Mouse (Mus musculus) limb, embryonic 12.5 days (tissue): ENCODE results near the gene Plau. TPM values are rescaled to one million over a fixed set of nuclear protein-coding genes. Genes with fewer than 3 reads are reported as not detected.

ENCODE experiments used
- ATAC-seq: fragments of 200-750 bp; cut with Nextera tagmentation; 2 replicates; pipeline ENCODE4 v1.8.0; 2017; ENCODE audit warnings: low read depth, moderate TSS enrichment; ENCODE audit not compliant: insufficient number of reproducible peaks, insufficient read depth, low FRiP score, low TSS enrichment
- H3K27ac ChIP-seq: fragments of 300-500 bp; sonication (generic); 2 replicates; pipeline ENCODE4 v1.5.1; 2016; ENCODE audit warnings: mild to moderate bottlenecking, moderate library complexity
- H3K27me3 ChIP-seq: fragments of 300-500 bp; sonication (generic); 2 replicates; pipeline ENCODE4 v1.6.1; 2016; ENCODE audit warnings: mild to moderate bottlenecking, moderate library complexity
- H3K36me3 ChIP-seq: fragments of 300-500 bp; sonication (generic); 2 replicates; pipeline ENCODE4 v1.6.1; 2016; ENCODE audit warnings: mild to moderate bottlenecking, moderate library complexity
- H3K4me1 ChIP-seq: fragments of 300-500 bp; sonication (generic); replicated peaks from 2 replicates; pipeline ENCODE4 v1.6.1; 2016
- H3K4me2 ChIP-seq: fragments of 300-500 bp; sonication (generic); 2 replicates; pipeline ENCODE4 v1.6.1; 2016; ENCODE audit warnings: mild to moderate bottlenecking, moderate library complexity
- H3K4me3 ChIP-seq: fragments of 300-500 bp; sonication (generic); replicated peaks from 2 replicates; pipeline ENCODE4 v1.5.1; 2016; ENCODE audit warnings: mild to moderate bottlenecking
- H3K9ac ChIP-seq: fragments of 300-500 bp; sonication (generic); replicated peaks from 2 replicates; pipeline ENCODE4 v1.6.1; 2016; ENCODE audit warnings: mild to moderate bottlenecking, moderate library complexity
- H3K9me3 ChIP-seq: fragments of 300-500 bp; sonication (generic); 2 replicates; pipeline ENCODE4 v1.6.1; 2016; ENCODE audit warnings: mild to moderate bottlenecking, moderate library complexity
- WGBS: fragments of 180-500 bp; shearing (Covaris S2); methylation state at CpG from one replicate; pipeline ENCODE4 v1.1.7; 2016; 5-methylcytosine and 5-hydroxymethylcytosine counted together
- polyA plus RNA-seq: library from polyadenylated mRNA; unstranded; fragments of >200 nt; fragmentation: Nextera tagmentation; extraction: Ambion mirVana; gene quantifications from 2 replicates; pipeline ENCODE4 v1.2.1, GENCODE M21; 2016

The Plau gene
- 0.64 and 0.68 TPM in 2 replicates for polyA plus RNA-seq

DNA sequence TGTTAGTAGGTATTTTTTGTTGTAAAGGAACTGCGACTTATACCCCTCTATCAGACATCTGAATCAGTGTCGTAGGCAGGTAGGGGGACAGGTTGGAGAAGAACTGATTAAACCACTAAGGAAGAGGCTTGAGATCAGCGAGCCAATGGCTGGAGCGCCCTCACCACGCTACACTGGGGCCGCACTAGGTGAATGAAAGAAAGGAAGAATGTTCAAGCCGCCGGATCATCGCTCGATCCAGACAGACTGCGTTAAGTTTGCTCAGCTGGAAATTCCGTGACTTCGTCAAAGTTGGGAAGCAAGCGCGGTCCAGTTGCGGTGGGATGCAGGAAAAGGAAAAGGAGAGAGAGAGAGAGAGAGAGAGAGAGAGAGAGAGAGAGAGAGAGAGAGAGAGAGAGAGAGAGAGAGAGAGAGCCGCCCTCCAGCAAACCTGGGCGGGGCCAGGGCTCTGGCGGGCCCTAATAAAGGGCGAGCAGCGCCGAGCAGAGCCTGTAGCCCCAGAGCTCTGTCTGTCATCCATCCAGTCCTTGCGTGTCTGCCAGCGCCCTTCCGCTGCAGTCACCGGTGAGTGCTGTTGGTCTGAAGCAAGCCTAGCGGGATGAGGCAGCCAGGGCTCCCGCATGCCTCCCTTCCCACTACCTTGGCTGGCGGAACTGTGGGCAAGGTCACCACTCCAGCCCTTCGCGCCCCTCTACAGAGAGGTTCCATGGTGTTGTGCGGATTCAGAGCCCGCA lies at the start of gene Plau:
Gene Plau, plus strand, starts transcription at position 490 of the 734 bp plus-strand sequence.
- Histone ChIP-seq H3K4me2 (peak within 1 kb of the TSS; percentile 90), H3K9me3 (no peaks in the 10 kb centered on the region), H3K27ac (no peak within 1 kb of the TSS; the same call in 1 of the 2 replicates), H3K4me3 (peak within 1 kb of the TSS; percentile 55), H3K9ac (peak within 1 kb of the TSS; percentile 75), H3K36me3 (no peaks in the 10 kb centered on the region), H3K4me1 (peaks cover 9% of the 10 kb centered on the region; the same call in 1 of the 2 replicates), H3K27me3 (peaks cover 8% of the 10 kb centered on the region; the same call in 1 of the 2 replicates)
- peak; percentile 88 for ATAC-seq
- WGBS: under 1% methylated on average over 31 of the region's 33 CpGs

DNA sequence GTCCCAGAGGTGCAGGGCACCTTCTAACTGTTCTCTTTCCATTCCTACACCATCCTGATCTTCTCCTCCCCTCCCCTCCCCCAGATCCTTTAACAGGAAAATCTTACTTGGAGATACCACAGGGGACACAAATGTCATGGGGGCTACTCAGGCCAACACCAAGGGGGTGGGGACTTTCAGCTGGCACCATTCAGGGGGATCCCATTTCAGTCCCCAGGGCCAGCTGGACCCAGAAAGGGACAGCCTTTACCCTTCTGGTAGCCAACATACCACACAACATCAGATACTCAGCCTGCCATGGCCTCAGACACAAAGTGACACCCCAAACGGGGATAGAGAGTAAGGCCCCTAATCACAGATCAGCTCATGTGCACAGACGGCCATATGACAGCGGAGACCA lies 48.3 kb upstream of the Plau start:
- H3K27me3 ChIP-seq: no peaks in the 10 kb centered on the region
- ATAC-seq: no peak
- H3K4me3 ChIP-seq: no peak overlapping the region
- peaks cover 89% of the 10 kb centered on the region for H3K36me3 ChIP-seq
- H3K9ac ChIP-seq: no peak overlapping the region
- no peak overlapping the region for H3K4me2 ChIP-seq
- peaks cover 46% of the 10 kb centered on the region for H3K4me1 ChIP-seq
- 88% methylated on average over 3 of the region's 3 CpGs for WGBS
- no peak overlapping the region for H3K27ac ChIP-seq
- H3K9me3 ChIP-seq: no peaks in the 10 kb centered on the region

DNA sequence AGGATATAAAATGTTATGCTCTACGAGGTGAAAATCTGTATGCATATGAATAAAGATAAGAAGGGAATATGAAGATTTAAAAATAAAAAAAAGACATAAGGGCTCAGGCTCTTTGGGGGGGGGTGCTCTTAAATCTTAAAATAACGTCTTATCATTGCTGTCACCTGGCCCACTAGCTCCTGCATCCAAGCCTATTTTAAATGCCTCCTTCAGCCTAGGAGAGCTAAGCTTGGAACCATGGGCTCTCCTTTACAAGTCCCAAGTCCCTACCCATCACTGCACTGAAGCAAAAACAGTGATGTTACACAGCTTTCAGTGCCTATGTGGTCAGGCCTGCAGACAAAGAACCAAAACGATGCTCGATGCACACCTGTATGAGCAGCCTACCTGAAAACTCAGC lies 46.9 kb upstream of the Plau start:
- H3K4me2 ChIP-seq: no peak overlapping the region
- peaks cover 76% of the 10 kb centered on the region for H3K36me3 ChIP-seq
- WGBS: 91% methylated on average over 4 of the region's 4 CpGs
- no peak overlapping the region for H3K4me3 ChIP-seq
- no peaks in the 10 kb centered on the region for H3K27me3 ChIP-seq
- no peak overlapping the region for H3K9ac ChIP-seq
- peaks cover 51% of the 10 kb centered on the region for H3K4me1 ChIP-seq
- H3K27ac ChIP-seq: no peak overlapping the region
- no peak for ATAC-seq
- no peaks in the 10 kb centered on the region for H3K9me3 ChIP-seq

DNA sequence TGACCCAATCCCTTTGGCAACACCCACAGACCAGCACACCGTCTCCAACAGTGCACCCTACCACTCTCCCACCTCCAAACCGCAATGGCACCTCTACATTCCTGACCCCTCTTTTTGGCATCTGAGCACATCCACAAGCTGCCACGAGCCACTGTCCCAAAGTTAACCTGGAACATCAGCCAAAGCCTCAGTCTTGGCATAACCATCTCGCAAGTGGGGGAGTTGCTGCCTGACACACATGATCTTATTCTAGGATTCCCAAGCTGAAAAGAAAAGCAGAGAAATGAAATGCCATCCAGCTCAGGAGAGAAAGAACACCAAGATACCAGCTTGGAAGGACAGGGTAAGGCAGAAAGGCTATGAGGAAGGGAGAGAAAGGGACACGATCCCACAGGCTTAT lies 46.0 kb upstream of the Plau start:
- H3K4me2 ChIP-seq: no peak overlapping the region
- no peak for ATAC-seq
- peaks cover 55% of the 10 kb centered on the region for H3K4me1 ChIP-seq
- H3K9me3 ChIP-seq: no peaks in the 10 kb centered on the region
- peaks cover 67% of the 10 kb centered on the region for H3K36me3 ChIP-seq
- no peak overlapping the region for H3K27ac ChIP-seq
- no peak overlapping the region for H3K4me3 ChIP-seq
- WGBS: 91% methylated on average over 5 of the region's 5 CpGs
- H3K27me3 ChIP-seq: no peaks in the 10 kb centered on the region
- H3K9ac ChIP-seq: no peak overlapping the region

DNA sequence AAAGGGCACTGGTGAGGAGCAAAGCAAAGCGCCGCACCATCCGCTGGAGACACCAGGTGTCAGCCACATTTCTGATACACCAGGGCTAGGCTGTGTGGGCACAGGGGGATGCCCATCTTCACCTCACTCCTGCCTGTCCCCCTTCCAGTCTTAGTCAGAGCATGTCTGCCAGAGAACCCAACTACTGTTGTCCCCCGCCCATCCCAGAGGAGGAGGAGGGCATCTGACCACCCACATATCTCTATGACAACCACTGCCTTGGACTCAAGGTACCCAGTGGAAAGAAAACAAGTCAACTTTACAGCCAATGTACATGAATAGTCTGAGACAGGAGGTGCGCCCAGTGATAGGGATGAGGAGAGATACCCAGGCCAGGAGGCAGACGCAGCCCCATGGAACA lies 45.5 kb upstream of the Plau start:
- H3K4me3 ChIP-seq: no peak overlapping the region
- WGBS: 95% methylated on average over 6 of the region's 6 CpGs
- H3K9ac ChIP-seq: no peak overlapping the region
- H3K9me3 ChIP-seq: no peaks in the 10 kb centered on the region
- no peak overlapping the region for H3K27ac ChIP-seq
- H3K4me2 ChIP-seq: no peak overlapping the region
- peaks cover 62% of the 10 kb centered on the region for H3K36me3 ChIP-seq
- peaks cover 55% of the 10 kb centered on the region for H3K4me1 ChIP-seq
- no peaks in the 10 kb centered on the region for H3K27me3 ChIP-seq
- ATAC-seq: no peak

DNA sequence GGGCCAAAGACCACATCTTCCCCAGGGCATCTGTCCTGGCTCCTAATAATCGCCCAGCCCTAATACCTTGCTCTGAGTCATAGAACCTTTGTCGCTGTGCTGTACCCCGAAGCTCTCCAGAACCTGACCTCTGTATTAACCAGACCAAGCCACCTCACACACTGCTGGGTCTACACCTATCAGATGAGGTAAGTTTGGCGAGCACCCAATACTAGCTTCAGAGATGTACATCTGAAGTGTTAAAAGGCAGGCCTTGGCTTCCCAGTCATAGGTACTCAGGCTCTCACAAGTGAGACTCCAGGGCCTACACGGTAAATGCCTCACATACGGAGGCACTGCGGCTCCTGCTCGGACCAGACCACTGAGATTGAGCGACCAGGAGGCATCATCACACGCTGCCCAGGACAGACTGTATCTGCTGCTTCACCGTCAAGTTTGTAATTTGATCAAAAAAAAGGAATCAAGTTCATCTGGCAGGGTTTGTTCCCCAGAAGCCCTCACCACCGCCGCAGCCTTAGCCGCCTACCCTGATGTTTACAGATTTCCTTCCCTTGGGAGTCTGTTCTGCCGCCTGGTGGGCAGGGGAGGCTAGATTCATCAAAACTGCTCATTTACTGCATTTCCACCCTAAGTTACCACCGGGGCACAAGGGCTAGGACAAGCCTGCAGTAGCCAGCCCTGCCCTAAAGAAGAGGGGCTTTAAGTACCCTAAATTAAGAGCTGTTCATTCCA lies 44.8 kb upstream of the Plau start:
- peaks cover 55% of the 10 kb centered on the region for H3K36me3 ChIP-seq
- no peak for ATAC-seq
- H3K4me1 ChIP-seq: peaks cover 49% of the 10 kb centered on the region
- no peak overlapping the region for H3K4me3 ChIP-seq
- no peaks in the 10 kb centered on the region for H3K9me3 ChIP-seq
- peak overlapping the region; percentile 85 for H3K4me2 ChIP-seq
- H3K9ac ChIP-seq: no peak overlapping the region
- no peak overlapping the region for H3K27ac ChIP-seq
- 84% methylated on average over 16 of the region's 16 CpGs for WGBS
- H3K27me3 ChIP-seq: no peaks in the 10 kb centered on the region

DNA sequence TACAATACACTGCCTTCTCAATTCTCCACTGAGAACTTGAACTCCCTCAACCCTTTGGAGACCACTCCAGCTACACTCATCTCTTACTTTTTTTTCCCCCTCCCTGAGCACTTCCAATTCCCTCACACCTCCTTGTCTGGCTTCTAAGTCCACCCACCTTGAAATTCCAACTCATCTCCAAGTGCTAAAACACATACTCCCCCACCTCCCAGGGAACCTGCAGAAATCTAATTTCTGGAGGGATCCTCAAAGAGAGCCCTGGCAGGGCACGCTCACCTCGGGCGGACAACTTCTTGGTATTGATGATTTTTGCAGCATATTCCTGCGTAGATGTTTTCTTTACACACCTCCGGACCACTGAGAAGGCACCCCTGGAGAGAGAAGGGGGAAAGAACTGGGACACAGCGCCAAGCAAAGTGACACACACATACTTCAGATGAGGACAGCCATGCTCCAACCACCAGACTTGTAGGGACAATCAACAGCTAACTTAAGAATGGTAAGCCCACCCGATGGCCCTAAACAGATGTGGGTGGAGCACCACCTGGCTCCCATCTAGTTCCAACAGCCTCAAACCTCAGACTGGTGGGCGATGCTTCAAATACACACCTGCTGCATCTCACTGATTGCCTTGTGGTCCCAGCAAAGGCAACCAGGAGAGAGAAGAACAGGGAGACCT lies 44.1 kb upstream of the Plau start:
- Histone ChIP-seq H3K9me3 (no peaks in the 10 kb centered on the region), H3K27me3 (no peaks in the 10 kb centered on the region), H3K9ac (peak overlapping the region; percentile 85), H3K4me2 (peak overlapping the region; percentile 85), H3K4me1 (peaks cover 44% of the 10 kb centered on the region), H3K36me3 (peaks cover 48% of the 10 kb centered on the region), H3K27ac (0 out of 2 replicates have a peak overlapping the region, but pooled peaks have one; percentile 20), H3K4me3 (peak overlapping the region; percentile 87)
- 71% methylated on average over 8 of the region's 8 CpGs for WGBS
- ATAC-seq: no peak

DNA sequence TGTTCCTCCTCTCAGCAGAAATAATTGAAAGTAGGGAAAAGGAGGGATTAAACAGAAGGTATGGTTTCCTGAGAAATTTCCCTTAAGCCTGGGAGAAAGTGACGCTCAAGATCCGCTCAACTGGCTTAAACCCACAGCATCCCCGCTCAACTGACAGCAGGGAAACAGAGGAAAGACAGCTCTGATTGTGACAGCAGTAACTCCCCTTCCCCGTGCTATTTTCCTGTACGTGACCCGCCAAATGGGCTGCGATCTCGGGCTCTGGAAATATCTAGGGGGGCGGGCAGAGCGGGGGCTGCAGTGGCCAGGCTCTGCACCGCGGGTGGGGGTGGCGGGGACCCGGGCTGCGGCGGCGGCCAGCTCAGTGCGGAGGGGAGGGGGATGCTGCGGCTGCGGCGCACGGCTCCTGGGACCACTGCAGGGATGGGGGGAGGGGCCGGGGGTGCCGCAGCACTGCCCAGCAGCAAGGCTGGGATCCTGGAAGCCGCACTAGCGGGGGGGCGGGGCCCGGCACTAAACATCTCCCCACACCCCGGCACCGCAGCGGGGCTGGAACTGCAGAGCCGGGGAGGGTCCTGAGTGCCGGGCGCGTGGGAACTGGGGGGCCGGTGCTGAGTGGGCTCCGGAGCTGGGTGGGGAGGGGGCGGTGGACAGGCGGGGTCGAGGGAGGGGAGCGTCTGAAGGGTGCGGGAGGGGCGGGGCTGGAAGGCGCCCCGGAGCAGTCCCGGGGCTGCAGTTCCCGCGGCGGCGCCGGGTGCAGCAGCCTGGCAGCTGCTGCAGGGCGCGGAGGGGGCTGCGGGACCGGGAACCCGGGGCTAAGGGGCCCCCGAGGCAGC lies 43.3 kb upstream of the Plau start:
- Histone ChIP-seq H3K9me3 (no peaks in the 10 kb centered on the region), H3K36me3 (peaks cover 40% of the 10 kb centered on the region), H3K4me2 (peak overlapping the region; percentile 85), H3K9ac (peak overlapping the region; percentile 85), H3K4me1 (peaks cover 44% of the 10 kb centered on the region), H3K27ac (peak overlapping the region; percentile 84), H3K4me3 (peak overlapping the region; percentile 87), H3K27me3 (no peaks in the 10 kb centered on the region)
- 2% methylated on average over 45 of the region's 57 CpGs for WGBS
- ATAC-seq: peak; percentile 57

DNA sequence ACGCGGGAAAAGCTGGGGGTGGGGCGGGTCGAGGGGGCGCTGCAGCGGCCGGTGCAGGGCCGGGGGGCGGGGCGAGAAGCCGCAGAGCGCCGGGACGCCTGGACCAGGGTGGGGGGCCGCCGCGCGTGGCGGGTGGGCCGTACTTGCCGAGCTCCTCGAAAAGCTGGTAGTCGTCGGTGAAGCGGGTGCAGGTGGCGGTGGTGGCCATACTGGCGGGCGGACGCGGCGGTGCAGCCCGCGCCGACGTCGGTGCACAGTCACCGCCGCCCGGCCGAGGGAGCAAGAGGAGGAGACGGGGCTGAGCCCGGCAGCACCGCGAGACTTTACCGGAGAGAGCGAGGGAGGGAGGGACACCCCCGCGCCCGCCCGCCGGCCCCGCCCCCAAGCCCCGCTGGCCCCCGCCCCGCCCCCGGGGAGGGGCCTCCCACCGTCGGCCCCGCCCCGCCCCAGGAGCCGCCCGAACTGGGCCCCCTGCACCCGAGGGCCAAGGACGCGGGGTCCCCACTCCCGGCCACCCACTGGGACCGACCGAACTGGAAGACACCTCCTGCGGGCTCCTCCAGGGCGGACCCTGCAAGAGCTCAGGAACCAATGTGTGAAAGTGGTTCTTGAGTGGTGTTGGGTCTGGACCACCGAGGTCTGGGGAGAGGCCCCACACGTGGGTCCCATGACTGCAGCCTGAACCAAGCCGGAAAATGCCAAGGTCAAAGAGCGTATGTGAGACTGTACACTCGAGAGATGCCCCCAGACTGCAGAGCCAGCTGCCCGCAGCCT lies 42.5 kb upstream of the Plau start, which contains the start of gene Camk2g:
Gene Camk2g, minus strand, starts transcription at position 331 of the 774 bp plus-strand sequence.
- Histone ChIP-seq H3K4me3 (peak within 1 kb of the TSS; percentile 87), H3K9ac (peak within 1 kb of the TSS; percentile 85), H3K4me1 (peaks cover 44% of the 10 kb centered on the region), H3K9me3 (no peaks in the 10 kb centered on the region), H3K4me2 (peak within 1 kb of the TSS; percentile 85), H3K36me3 (peaks cover 32% of the 10 kb centered on the region), H3K27me3 (no peaks in the 10 kb centered on the region), H3K27ac (peak within 1 kb of the TSS; percentile 84)
- ATAC-seq: peak; percentile 90
- under 1% methylated on average over 70 of the region's 76 CpGs for whole genome bisulfite sequencing

DNA sequence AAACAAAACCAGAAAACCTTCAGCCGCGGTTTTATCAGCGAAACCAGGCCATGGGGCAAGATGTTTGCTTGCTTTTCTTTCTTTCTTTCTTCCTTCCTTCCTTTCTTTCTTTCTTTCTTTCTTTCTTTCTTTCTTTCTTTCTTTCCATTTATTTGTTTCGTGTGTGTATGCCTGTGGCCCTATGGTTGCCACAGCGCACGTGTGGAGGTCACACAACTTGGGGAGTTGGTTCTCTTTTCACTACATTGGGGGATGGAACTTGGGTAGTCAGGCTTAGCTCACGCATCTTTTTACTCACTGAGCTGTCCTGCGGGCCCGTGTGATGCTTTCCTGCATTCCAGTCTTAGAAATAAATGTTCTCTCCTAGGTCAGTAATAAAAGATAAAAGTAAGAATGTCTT lies 41.9 kb upstream of the Plau start:
- Histone ChIP-seq H3K4me3 (peak overlapping the region; percentile 87), H3K9ac (peak overlapping the region; percentile 85), H3K4me1 (peaks cover 44% of the 10 kb centered on the region), H3K4me2 (peak overlapping the region; percentile 85), H3K27me3 (no peaks in the 10 kb centered on the region), H3K9me3 (no peaks in the 10 kb centered on the region), H3K36me3 (peaks cover 26% of the 10 kb centered on the region), H3K27ac (peak overlapping the region; percentile 60; the same call in 1 of the 2 replicates)
- no peak for ATAC-seq
- 10% methylated on average over 9 of the region's 9 CpGs for WGBS
